Mouse (Mus musculus) frontal cortex, adult 2 months (tissue): ENCODE data around the gene Tmem97. TPM values are rescaled to one million over a fixed set of nuclear protein-coding genes. Genes with fewer than 3 reads are reported as not detected.
A peak's percentile ranks its signal among the peaks of the same experiment; 100 is the strongest.
"Not testable (repeated sequence)": the region's sequence is repeated elsewhere in the genome, so short reads cannot be mapped to it uniquely, and the experiment has no call there.

Source experiments
- DNase-seq, 2 experiments: peaks; one replicate each; pipeline ENCODE4 v3.0.0; 2022; ENCODE audit warnings: low spot score in 1 of 2; ENCODE audit errors: extremely low spot score in 1 of 2
- polyA plus RNA-seq: library from polyadenylated mRNA; depleted of rRNA; stranded (reverse); fragments of >200 nt; gene quantifications from 2 replicates; pipeline ENCODE4 v1.2.3, GENCODE M21; 2012

The Tmem97 gene
- polyA plus RNA-seq, 1 experiment, result 14.1 TPM

- DNase-seq, result no peak
Observed at GRCm38 (mm10) chr11:78551059-78551398, 452 bp upstream of the Tmem97 start.

- DNase-seq, result no peak
Observed at GRCm38 (mm10) chr11:78549491-78549987, 1.0 kb downstream of the Tmem97 start.

GRCm38 (mm10) chr11:78547718-78548460 lies 2.7 kb downstream of the Tmem97 start:
- DNase-seq, result no peak

- DNase-seq, result no peak
Observed at GRCm38 (mm10) chr11:78545181-78545580, 5.4 kb downstream of the Tmem97 start.

- no peak for DNase-seq
Observed at GRCm38 (mm10) chr11:78544449-78545111, 6.0 kb downstream of the Tmem97 start.

- DNase-seq, result no peak
Observed at GRCm38 (mm10) chr11:78540358-78540757, 10.2 kb downstream of the Tmem97 start.

- no peak for DNase-seq
Observed at GRCm38 (mm10) chr11:78536690-78537084, 13.9 kb downstream of the Tmem97 start.

- DNase-seq, result peak; percentile 98 to 99
Observed at GRCm38 (mm10) chr11:78536080-78536689, 14.4 kb downstream of the Tmem97 start, which contains the start of the genes Tnfaip1 and Ift20. Gene Tnfaip1, minus strand, starts transcription at chr11:78536332. Gene Ift20, plus strand, starts transcription at chr11:78536361.

- peak in 1 of 2 experiments; percentile 43 for DNase-seq
Observed at GRCm38 (mm10) chr11:78535376-78536079, 15.0 kb downstream of the Tmem97 start.

- DNase-seq, result no peak
Observed at GRCm38 (mm10) chr11:78534516-78534915, 16.1 kb downstream of the Tmem97 start.

GRCm38 (mm10) chr11:78531515-78531914 lies 19.1 kb downstream of the Tmem97 start:
- not testable (repeated sequence) for DNase-seq

- DNase-seq, result no peak
Observed at GRCm38 (mm10) chr11:78531046-78531445, 19.5 kb downstream of the Tmem97 start.

- no peak for DNase-seq
Observed at GRCm38 (mm10) chr11:78530001-78530400, 20.6 kb downstream of the Tmem97 start.

GRCm38 (mm10) chr11:78528714-78529113 lies 21.9 kb downstream of the Tmem97 start:
- no peak for DNase-seq

- DNase-seq, result no peak
Observed at GRCm38 (mm10) chr11:78524838-78525237, 25.7 kb downstream of the Tmem97 start.

GRCm38 (mm10) chr11:78523241-78523955 lies 27.2 kb downstream of the Tmem97 start:
- no peak for DNase-seq

GRCm38 (mm10) chr11:78522481-78522997 lies 28.0 kb downstream of the Tmem97 start:
- DNase-seq, result no peak

- no peak for DNase-seq
Observed at GRCm38 (mm10) chr11:78521880-78522279, 28.7 kb downstream of the Tmem97 start.

GRCm38 (mm10) chr11:78518931-78519330 lies 31.6 kb downstream of the Tmem97 start:
- no peak for DNase-seq
